Mouse (Mus musculus): ENCODE data around the gene Atp11b.

The Atp11b gene

GRCm38 (mm10) chr3:35802040-35802439, 48.1 kb downstream of the Atp11b start:
- WGBS, result 87% methylated on average over 2 of the region's 2 CpGs

GRCm38 (mm10) chr3:35819887-35820286, 66.0 kb downstream of the Atp11b start:
- 89% methylated on average over 3 of the region's 3 CpGs for WGBS

- WGBS, result 99% methylated on average over 3 of the region's 3 CpGs
Observed at GRCm38 (mm10) chr3:35822036-35822435, 68.1 kb downstream of the Atp11b start.

GRCm38 (mm10) chr3:35849326-35849725, 95.4 kb downstream of the Atp11b start:
- 93% methylated on average over 9 of the region's 9 CpGs for WGBS

GRCm38 (mm10) chr3:35889531-35889930, 135.6 kb downstream of the Atp11b start:
- 96% methylated on average over 2 of the region's 2 CpGs for WGBS

GRCm38 (mm10) chr3:35891123-35891522, 137.2 kb downstream of the Atp11b start:
- WGBS, result 93% methylated on average over 4 of the region's 4 CpGs

GRCm38 (mm10) chr3:35893156-35893555, 139.2 kb downstream of the Atp11b start:
- 90% methylated on average over 5 of the region's 5 CpGs for WGBS

GRCm38 (mm10) chr3:35897900-35898299, 144.0 kb downstream of the Atp11b start:
- WGBS, result 98% methylated on average over 2 of the region's 2 CpGs

- WGBS, result 92% methylated on average over 3 of the region's 3 CpGs
Observed at GRCm38 (mm10) chr3:35899109-35899508, 145.2 kb downstream of the Atp11b start.

- WGBS, result 79% methylated on average over 5 of the region's 5 CpGs
Observed at GRCm38 (mm10) chr3:35900555-35901204, 146.8 kb downstream of the Atp11b start.

All from cerebral cortex, adult 2 months (tissue).